Mouse (Mus musculus) WW6 (cell line): Measurements from ENCODE around the gene Tmem208.

Experiments used
- DNase-seq: peaks from one replicate; pipeline ENCODE4 v3.0.0-alpha.2; 2013; ENCODE audit warnings: low read depth, low spot score

Tmem208 gene

GRCm38 (mm10) chr8:105353583-105354135, 27.5 kb downstream of the Tmem208 start:
- DNase-seq: no peak

- no peak for DNase-seq
These were observed 28.4 kb downstream of the Tmem208 start for GRCm38 (mm10) chr8:105354549-105354948.

- DNase-seq: no peak
These were observed 29.2 kb downstream of the Tmem208 start for GRCm38 (mm10) chr8:105355179-105356024.

DNA sequence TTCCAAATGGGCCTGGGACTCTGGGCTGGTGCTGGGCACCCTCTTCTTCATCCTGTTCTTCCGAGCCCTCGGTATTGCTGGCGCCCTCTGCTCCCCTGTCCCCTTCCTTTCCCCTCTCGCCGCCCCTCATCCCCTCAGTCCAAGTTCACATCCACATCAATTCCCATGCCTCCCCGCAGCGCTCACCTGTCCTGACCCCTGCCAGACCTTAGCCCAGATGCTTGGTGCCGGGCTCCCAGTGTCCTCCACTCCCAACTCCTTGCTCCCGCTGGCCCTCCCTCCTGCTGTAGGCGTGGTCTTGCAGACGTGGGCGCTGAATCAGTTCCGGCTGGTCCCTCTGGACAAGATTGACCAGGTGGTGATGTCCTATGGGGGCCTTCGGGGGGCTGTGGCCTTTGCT, 30.5 kb downstream of the Tmem208 start:
- no peak for DNase-seq

DNA sequence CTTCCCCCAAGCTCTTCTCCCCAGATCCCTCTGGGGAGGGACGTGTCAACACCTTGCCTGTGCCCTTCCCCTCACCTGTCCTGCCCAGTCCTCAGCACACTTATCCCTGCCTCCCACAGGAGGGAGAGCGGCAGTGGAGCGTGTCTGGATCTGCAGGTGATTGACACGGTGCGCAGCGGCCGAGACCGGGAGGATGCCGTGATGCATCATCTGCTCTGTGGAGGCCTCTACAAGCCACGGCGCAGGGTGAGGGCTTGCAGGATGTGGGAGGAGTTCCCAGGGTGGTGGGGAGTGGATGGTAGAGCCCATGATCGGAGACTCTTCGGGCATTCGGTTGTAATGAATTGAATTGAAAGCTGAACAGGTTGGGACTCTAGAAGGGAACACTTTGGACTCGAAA, 33.1 kb downstream of the Tmem208 start:
- DNase-seq: no peak

DNA sequence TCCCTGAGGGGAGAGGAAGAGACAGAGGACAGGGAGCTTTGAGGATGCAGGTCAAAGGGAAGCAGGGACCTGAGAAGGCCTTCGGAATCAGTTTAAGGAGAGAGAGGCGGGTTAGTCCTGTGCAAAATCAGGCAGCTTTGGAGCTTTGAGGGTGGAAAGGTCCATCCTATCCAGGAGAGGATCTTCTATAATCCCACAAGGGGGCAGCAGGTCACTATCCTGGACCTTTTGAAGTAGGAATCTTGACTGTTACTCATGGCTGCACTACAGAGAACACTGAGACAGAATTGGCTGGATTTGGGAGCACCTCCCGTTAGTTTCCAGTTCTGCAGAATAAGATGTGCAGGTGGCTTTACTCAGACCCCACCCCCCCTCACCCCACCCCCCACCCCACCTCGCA, 33.5 kb downstream of the Tmem208 start:
- DNase-seq: no peak

DNA sequence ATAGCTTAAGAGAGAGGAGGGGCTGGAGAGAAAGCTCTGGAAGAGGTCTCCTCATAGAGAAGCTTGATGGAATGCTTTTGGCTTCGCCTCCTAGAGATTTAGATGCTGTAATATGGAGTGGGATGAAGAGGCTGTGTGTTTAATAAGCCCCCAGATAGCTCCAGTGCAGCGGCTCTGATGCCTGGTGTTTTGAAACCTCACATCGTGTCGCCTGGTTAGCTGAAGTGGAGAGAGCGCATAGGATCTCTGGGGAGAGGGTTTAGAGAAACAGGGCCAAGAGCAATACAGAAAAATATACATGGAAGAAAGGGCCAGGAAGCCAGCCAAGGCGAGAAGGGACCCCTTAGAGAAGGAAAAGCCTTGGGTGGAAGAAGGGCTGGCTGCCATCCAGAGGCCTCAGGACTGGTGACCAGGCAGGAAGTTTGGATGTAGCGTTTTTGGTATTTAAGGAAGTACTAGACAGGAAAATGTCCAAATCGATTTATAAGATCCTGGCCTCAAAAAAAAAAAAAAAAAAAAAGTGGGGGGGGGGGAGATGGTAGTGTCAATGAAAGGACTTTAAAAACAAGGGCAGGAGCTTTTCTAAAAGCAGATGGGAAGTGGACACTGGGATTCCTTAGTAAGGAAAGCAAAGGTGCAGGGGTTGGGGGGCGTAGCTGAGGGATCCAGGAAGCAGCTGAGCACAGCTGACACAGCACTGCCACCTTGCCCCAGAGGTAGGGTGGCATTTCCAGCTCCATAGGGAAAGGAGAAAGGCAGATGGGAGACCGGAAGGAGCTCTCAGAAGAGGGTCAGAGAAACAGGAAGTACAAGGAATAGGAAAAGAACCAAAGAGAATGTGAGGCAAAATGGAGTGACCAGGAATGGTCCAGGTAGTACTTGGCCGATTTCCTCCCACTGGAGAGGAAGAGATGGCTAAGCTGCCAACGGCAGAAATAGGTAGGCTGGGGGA, 35.9 kb downstream of the Tmem208 start:
- no peak for DNase-seq

DNA sequence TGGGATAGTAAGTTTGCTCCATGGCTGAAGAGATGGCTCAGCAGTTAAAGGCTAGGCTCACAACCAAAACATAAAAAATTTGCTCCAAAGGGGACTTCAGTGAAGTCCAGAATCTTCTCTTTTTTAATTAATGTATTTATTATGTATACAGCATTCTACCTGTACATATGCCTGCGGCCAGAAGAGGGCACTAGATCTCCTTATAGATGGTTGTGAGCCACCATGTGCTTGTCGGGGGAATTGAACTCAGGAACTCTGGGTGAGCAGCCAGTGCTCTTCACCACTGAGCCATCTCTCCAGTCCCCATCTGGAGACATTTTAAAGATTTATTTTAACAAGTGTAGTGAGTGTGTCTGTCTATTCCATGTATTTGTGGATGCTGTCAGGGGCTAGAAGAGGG, 41.0 kb downstream of the Tmem208 start:
- no peak for DNase-seq

DNA sequence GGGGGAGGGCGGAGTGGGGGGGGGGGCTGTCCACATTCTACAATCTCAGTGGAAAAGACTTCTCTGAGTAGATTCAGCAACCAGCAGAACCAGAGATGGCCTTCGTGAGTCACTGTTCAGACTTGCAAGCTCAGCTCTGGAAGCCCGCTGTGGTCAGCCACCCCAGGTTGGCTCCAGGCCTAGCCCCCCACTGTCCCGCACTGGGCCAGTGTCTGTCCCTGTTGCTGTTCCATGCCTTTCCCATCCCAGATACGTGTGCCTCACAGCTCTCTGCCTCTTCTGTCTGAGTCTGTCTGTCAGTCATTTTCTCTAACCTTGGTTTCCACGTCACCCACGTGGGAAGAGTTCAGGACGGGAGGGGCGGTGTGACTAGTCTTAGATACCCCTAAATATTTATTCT, 46.3 kb downstream of the Tmem208 start:
- no peak for DNase-seq

GRCm38 (mm10) chr8:105373032-105373431, 46.9 kb downstream of the Tmem208 start, which contains the start of gene Plekhg4:
Gene Plekhg4 (plus strand): TSS chr8:105373274.
- no peak for DNase-seq

GRCm38 (mm10) chr8:105374513-105374966, 48.4 kb downstream of the Tmem208 start:
- peak; percentile 92 for DNase-seq

DNA sequence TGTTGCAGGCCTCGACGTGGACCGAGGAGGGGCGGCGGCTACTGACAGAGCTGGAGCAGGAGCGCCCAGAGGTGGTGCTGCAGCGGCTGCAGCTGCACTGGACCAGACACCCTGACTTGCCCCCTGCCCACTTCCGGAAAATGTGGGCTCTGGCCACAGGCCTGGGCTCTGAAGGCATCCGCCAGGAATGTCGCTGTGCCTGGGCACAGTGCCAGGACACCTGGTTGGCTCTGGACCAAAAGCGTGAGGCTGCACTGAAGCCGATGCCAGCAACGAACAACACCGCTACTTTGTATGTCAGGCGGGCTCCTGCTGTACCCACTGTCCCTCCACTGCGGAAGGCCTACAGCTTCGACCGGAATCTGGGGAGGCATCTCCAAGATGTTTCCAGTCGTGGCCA, 52.5 kb downstream of the Tmem208 start:
- DNase-seq: no peak

DNA sequence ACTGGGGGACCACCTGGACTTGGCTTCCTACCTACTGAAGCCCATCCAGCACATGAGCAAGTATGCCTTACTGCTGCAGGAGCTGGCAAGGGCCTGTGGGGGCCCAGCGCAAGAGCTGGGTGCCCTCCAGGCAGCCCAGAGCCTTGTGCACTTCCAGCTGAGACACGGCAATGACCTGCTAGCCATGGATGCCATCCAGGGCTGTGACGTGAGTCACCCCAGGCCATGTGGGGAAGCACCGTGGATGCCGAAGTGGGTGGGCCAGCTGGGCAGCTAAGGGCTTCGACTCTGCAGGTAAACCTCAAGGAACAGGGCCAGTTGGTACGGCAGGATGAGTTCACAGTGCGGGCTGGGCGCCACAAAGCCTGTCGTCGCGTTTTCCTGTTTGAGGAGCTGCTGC, 54.2 kb downstream of the Tmem208 start:
- DNase-seq: no peak

GRCm38 (mm10) chr8:105384070-105384469, 57.9 kb downstream of the Tmem208 start:
- no peak for DNase-seq
